Mouse (Mus musculus) stomach, postnatal 0 days (tissue): ENCODE data around the gene Nectin3.

ENCODE experiments used
- CTCF ChIP-seq: IDR thresholded peaks from 2 replicates; pipeline ENCODE4 v1.5.1; 2016; ENCODE audit warnings: antibody characterized with exemption, low read depth, mild to moderate bottlenecking, moderate library complexity
- EP300 ChIP-seq: optimal IDR thresholded peaks from 2 replicates; pipeline ENCODE3; 2016; ENCODE audit warnings: antibody characterized with exemption

DNA sequence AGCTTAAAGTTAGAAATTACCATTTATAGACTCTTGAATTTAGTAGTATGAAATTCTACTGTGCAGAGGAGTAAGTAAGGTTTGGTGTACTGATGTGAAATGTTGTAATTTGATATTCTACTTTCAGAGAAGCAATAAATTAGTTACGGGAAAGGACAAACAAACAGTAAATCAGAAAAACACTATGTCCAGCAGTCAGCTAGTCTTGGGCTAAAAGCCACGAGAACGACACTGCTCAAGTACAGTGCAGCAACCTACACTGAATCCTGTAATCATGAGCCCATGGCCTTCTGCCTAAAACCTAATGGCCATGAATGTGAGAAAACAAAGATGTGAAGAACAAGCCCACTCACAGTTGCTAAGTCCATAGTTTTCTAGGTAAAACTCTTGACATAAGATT, 46.9 kb downstream of the Nectin3 start:
- TF ChIP-seq CTCF, result no peak
- no peak for TF ChIP-seq EP300
